Mouse (Mus musculus): ENCODE measurements around the gene Als2cl. TPM values are rescaled to one million over a fixed set of nuclear protein-coding genes. Genes with fewer than 3 reads are reported as not detected.

Gene Als2cl
- polyA plus RNA-seq, 1 experiment from 2014 or later = 4.6 TPM

- Histone ChIP-seq H3K4me1 (peaks cover 10% of the 10 kb centered on the region), H3K4me3 (no peak overlapping the region), H3K9me3 (no peaks in the 10 kb centered on the region), H3K27me3 (no peaks in the 10 kb centered on the region), H3K9ac (no peak overlapping the region), H3K4me2 (no peak overlapping the region), H3K36me3 (no peaks in the 10 kb centered on the region), H3K27ac (peak overlapping the region; percentile 71; the same call in 1 of the 2 replicates)
- WGBS = 54% methylated on average over 6 of the region's 6 CpGs
- no peak for ATAC-seq (ENCODE audit: insufficient number of reproducible peaks, insufficient read depth, low FRiP score, low TSS enrichment, low read depth)
Observed at GRCm38 (mm10) chr9:110931573-110931972, 51.9 kb downstream of the Als2cl start.

- H3K27me3 ChIP-seq = no peaks in the 10 kb centered on the region
- no peak for ATAC-seq (ENCODE audit: insufficient number of reproducible peaks, insufficient read depth, low FRiP score, low TSS enrichment, low read depth)
- H3K4me1 ChIP-seq = peaks cover 10% of the 10 kb centered on the region
- H3K27ac ChIP-seq = no peak overlapping the region
- H3K9ac ChIP-seq = no peak overlapping the region
- no peaks in the 10 kb centered on the region for H3K36me3 ChIP-seq
- H3K9me3 ChIP-seq = no peaks in the 10 kb centered on the region
- H3K4me3 ChIP-seq = no peak overlapping the region
- no peak overlapping the region for H3K4me2 ChIP-seq
- WGBS = 80% methylated on average over 12 of the region's 12 CpGs
Observed at GRCm38 (mm10) chr9:110933850-110934437, 54.3 kb downstream of the Als2cl start.

- H3K36me3 ChIP-seq = no peaks in the 10 kb centered on the region
- H3K9ac ChIP-seq = no peak overlapping the region
- 85% methylated on average over 7 of the region's 7 CpGs for WGBS
- H3K4me1 ChIP-seq = peaks cover 10% of the 10 kb centered on the region
- H3K4me3 ChIP-seq = no peak overlapping the region
- H3K9me3 ChIP-seq = no peaks in the 10 kb centered on the region
- no peak for ATAC-seq (ENCODE audit: insufficient number of reproducible peaks, insufficient read depth, low FRiP score, low TSS enrichment, low read depth)
- H3K27ac ChIP-seq = no peak overlapping the region
- H3K27me3 ChIP-seq = no peaks in the 10 kb centered on the region
- H3K4me2 ChIP-seq = no peak overlapping the region
Observed at GRCm38 (mm10) chr9:110935941-110936340, 56.3 kb downstream of the Als2cl start.

GRCm38 (mm10) chr9:110937506-110938490 lies 58.1 kb downstream of the Als2cl start:
- H3K9me3 ChIP-seq = no peaks in the 10 kb centered on the region
- no peak overlapping the region for H3K27ac ChIP-seq
- H3K4me1 ChIP-seq = no peaks in the 10 kb centered on the region
- 68% methylated on average over 12 of the region's 12 CpGs for WGBS
- no peak for ATAC-seq (ENCODE audit: insufficient number of reproducible peaks, insufficient read depth, low FRiP score, low TSS enrichment, low read depth)
- H3K27me3 ChIP-seq = peaks cover 5% of the 10 kb centered on the region; the same call in 1 of the 2 replicates
- no peak overlapping the region for H3K9ac ChIP-seq
- no peak overlapping the region for H3K4me3 ChIP-seq
- H3K36me3 ChIP-seq = no peaks in the 10 kb centered on the region
- H3K4me2 ChIP-seq = no peak overlapping the region

- H3K9me3 ChIP-seq = no peaks in the 10 kb centered on the region
- H3K27ac ChIP-seq = no peak overlapping the region
- no peak for ATAC-seq (ENCODE audit: insufficient number of reproducible peaks, insufficient read depth, low FRiP score, low TSS enrichment, low read depth)
- WGBS = 27% methylated on average over 13 of the region's 13 CpGs
- H3K27me3 ChIP-seq = peaks cover 49% of the 10 kb centered on the region
- H3K4me1 ChIP-seq = peaks cover 22% of the 10 kb centered on the region
- H3K36me3 ChIP-seq = no peaks in the 10 kb centered on the region
- H3K4me3 ChIP-seq = no peak overlapping the region
- H3K4me2 ChIP-seq = peak overlapping the region; percentile 35; the same call in 1 of the 2 replicates
- H3K9ac ChIP-seq = no peak overlapping the region
Observed at GRCm38 (mm10) chr9:110944265-110944664, 64.6 kb downstream of the Als2cl start.

GRCm38 (mm10) chr9:110945343-110945742 lies 65.7 kb downstream of the Als2cl start:
- no peak overlapping the region for H3K27ac ChIP-seq
- H3K4me1 ChIP-seq = peaks cover 22% of the 10 kb centered on the region
- H3K36me3 ChIP-seq = no peaks in the 10 kb centered on the region
- peaks cover 49% of the 10 kb centered on the region for H3K27me3 ChIP-seq
- WGBS = 16% methylated on average over 18 of the region's 18 CpGs
- peak overlapping the region; percentile 4; the same call in 1 of the 2 replicates for H3K4me3 ChIP-seq
- H3K9me3 ChIP-seq = no peaks in the 10 kb centered on the region
- H3K4me2 ChIP-seq = peak overlapping the region; percentile 11; the same call in 1 of the 2 replicates
- no peak for ATAC-seq (ENCODE audit: insufficient number of reproducible peaks, insufficient read depth, low FRiP score, low TSS enrichment, low read depth)
- H3K9ac ChIP-seq = no peak overlapping the region

GRCm38 (mm10) chr9:110945926-110946325 lies 66.3 kb downstream of the Als2cl start, which contains the start of gene Tdgf1:
Gene Tdgf1, minus strand, starts transcription at chr9:110946158.
- WGBS = 12% methylated on average over 11 of the region's 11 CpGs
- H3K9me3 ChIP-seq = no peaks in the 10 kb centered on the region
- H3K27ac ChIP-seq = no peak within 1 kb of the TSS
- no peak within 1 kb of the TSS for H3K9ac ChIP-seq
- no peak for ATAC-seq (ENCODE audit: insufficient number of reproducible peaks, insufficient read depth, low FRiP score, low TSS enrichment, low read depth)
- H3K4me3 ChIP-seq = peak within 1 kb of the TSS; percentile 4; the same call in 1 of the 2 replicates
- no peaks in the 10 kb centered on the region for H3K36me3 ChIP-seq
- peak within 1 kb of the TSS; percentile 26 for H3K4me2 ChIP-seq
- H3K4me1 ChIP-seq = peaks cover 22% of the 10 kb centered on the region
- peaks cover 49% of the 10 kb centered on the region for H3K27me3 ChIP-seq

GRCm38 (mm10) chr9:110946548-110947044 lies 66.9 kb downstream of the Als2cl start:
- H3K36me3 ChIP-seq = no peaks in the 10 kb centered on the region
- H3K9me3 ChIP-seq = no peaks in the 10 kb centered on the region
- no peak for ATAC-seq (ENCODE audit: insufficient number of reproducible peaks, insufficient read depth, low FRiP score, low TSS enrichment, low read depth)
- no peak overlapping the region for H3K27ac ChIP-seq
- WGBS = 7% methylated on average over 20 of the region's 20 CpGs
- H3K27me3 ChIP-seq = peaks cover 49% of the 10 kb centered on the region
- peak overlapping the region; percentile 26 for H3K4me2 ChIP-seq
- no peak overlapping the region for H3K9ac ChIP-seq
- H3K4me3 ChIP-seq = no peak overlapping the region
- peaks cover 22% of the 10 kb centered on the region for H3K4me1 ChIP-seq

GRCm38 (mm10) chr9:110947261-110947661 lies 67.6 kb downstream of the Als2cl start:
- Histone ChIP-seq H3K27me3 (peaks cover 55% of the 10 kb centered on the region), H3K27ac (no peak overlapping the region), H3K9me3 (no peaks in the 10 kb centered on the region), H3K4me3 (no peak overlapping the region), H3K4me2 (no peak overlapping the region; the same call in 1 of the 2 replicates), H3K9ac (no peak overlapping the region), H3K4me1 (peaks cover 22% of the 10 kb centered on the region), H3K36me3 (no peaks in the 10 kb centered on the region)
- 14% methylated on average over 6 of the region's 6 CpGs for WGBS
- no peak for ATAC-seq (ENCODE audit: insufficient number of reproducible peaks, insufficient read depth, low FRiP score, low TSS enrichment, low read depth)

- 37% methylated on average over 6 of the region's 6 CpGs for WGBS
- H3K27ac ChIP-seq = no peak overlapping the region
- H3K27me3 ChIP-seq = peaks cover 57% of the 10 kb centered on the region
- H3K9me3 ChIP-seq = no peaks in the 10 kb centered on the region
- no peaks in the 10 kb centered on the region for H3K36me3 ChIP-seq
- H3K9ac ChIP-seq = no peak overlapping the region
- no peak for ATAC-seq (ENCODE audit: insufficient number of reproducible peaks, insufficient read depth, low FRiP score, low TSS enrichment, low read depth)
- peaks cover 22% of the 10 kb centered on the region for H3K4me1 ChIP-seq
- no peak overlapping the region for H3K4me2 ChIP-seq
- no peak overlapping the region for H3K4me3 ChIP-seq
Observed at GRCm38 (mm10) chr9:110947900-110948299, 68.2 kb downstream of the Als2cl start.

- ATAC-seq (ENCODE audit: insufficient number of reproducible peaks, insufficient read depth, low FRiP score, low TSS enrichment, low read depth) = no peak
- no peak overlapping the region for H3K4me3 ChIP-seq
- no peaks in the 10 kb centered on the region for H3K9me3 ChIP-seq
- no peak overlapping the region for H3K9ac ChIP-seq
- peaks cover 27% of the 10 kb centered on the region for H3K4me1 ChIP-seq
- H3K4me2 ChIP-seq = no peak overlapping the region
- H3K27me3 ChIP-seq = peaks cover 64% of the 10 kb centered on the region
- no peak overlapping the region for H3K27ac ChIP-seq
- whole genome bisulfite sequencing = 56% methylated on average over 8 of the region's 8 CpGs
- H3K36me3 ChIP-seq = no peaks in the 10 kb centered on the region
Observed at GRCm38 (mm10) chr9:110948813-110949310, 69.2 kb downstream of the Als2cl start.

All from embryonic facial prominence, embryonic 13.5 days (tissue).